Mouse (Mus musculus) megakaryocyte, embryonic 14.5 days (primary cell): ENCODE results near the gene Tssk4.

ENCODE experiments used
- FLI1 ChIP-seq: IDR thresholded peaks from 2 replicates; pipeline ENCODE4 v1.6.1; 2012; ENCODE audit warnings: low read length, inconsistent platforms, mixed read lengths
- GATA1 ChIP-seq: IDR thresholded peaks from 3 replicates; pipeline ENCODE4 v1.6.1; 2012; ENCODE audit warnings: mixed read lengths, low read length, inconsistent platforms, borderline replicate concordance

- TF ChIP-seq GATA1, result no peak
- TF ChIP-seq FLI1, result no peak
These were observed 21.5 kb downstream of the Tssk4 start for GRCm38 (mm10) chr14:55671486-55671832.
